Mouse (Mus musculus) telencephalon, adult 2 months (tissue): ENCODE results near the gene Nanos2.

ENCODE experiments used
- DNase-seq: peaks from one replicate; pipeline ENCODE4 v3.0.0-alpha.2; 2011; ENCODE audit warnings: low read depth, low spot score

Nanos2 gene

GRCm38 (mm10) chr7:18987100-18987499, at the start of gene Nanos2:
Gene Nanos2, plus strand, starts transcription at chr7:18987400.
- DNase-seq = no peak

- DNase-seq = no peak
These were observed 44.8 kb upstream of the Nanos2 start for GRCm38 (mm10) chr7:18942376-18942775.

DNA sequence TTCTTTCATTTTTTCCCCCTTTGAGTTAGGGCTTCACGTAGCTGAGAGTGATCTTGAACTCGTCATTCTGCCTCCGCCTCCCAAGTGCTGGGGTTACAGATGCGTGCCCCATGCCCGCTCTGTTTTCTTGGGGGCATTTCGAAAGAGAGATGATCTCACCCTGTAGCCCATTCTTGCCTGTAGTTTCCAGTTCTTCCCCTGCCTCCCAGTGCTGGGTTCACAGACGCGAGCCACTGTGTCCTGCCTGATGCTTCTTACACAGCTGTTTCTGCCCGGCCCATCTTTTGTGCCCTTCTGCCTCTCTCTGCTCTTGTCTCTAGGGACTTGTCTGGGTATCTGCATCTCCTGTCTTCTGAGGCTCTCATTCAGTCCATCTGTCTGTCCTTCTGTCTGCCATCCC, 44.4 kb upstream of the Nanos2 start:
- DNase-seq = no peak

DNA sequence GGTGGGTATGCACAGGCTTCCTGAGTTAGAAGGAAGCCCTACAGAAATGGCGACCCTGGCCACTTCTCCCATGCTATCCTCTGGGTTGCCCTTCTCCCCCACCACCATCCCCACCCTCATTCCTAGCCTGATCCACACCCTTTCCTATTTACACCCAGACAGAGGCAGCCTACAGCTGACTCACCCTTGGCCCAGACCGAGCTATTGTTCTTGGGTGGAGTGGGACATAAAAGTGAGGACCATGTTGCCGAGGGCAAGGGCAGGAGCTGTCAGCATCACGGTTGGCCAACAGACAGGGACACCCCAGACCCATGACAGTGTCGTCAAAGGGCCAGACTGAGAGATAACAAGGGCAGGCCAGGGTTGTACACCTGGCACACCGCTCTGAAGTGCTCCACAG, 39.0 kb upstream of the Nanos2 start:
- no peak for DNase-seq

DNA sequence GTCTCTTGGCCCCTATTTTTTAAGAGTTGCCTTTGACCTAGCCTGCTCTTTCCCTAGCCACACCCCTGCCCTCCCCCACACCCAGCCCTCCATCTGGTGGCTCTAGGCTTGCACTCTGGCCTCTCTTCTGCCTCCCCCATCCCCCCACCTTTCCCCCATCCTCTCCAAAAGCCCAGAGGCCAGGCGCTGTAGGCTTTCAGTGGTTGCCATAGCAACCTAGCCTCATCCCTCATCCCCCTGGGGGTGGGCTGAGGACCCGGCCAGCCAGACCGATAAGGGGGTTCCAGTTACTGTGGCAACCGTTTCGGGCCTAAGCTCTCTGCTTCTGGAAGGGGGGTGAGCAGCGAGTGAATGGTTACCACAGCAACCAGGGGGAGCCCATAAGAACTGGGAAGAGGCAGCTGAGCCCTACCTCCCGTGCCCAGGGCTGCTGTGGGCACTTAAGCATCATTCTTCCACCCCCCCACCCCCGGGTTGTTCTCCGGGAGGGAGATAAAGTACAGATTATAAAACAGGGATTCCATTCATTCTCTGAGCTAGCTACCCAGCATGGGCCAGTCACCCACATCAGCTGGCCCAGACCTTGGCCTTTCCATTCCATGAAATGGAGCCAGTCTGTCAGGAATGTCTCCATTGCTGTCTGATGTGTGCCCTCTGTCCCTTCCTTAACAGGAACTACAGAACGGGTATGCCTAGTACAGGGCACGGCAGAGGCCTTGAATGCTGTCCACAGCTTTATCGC, 37.2 kb upstream of the Nanos2 start:
- peak; percentile 42 for DNase-seq

DNA sequence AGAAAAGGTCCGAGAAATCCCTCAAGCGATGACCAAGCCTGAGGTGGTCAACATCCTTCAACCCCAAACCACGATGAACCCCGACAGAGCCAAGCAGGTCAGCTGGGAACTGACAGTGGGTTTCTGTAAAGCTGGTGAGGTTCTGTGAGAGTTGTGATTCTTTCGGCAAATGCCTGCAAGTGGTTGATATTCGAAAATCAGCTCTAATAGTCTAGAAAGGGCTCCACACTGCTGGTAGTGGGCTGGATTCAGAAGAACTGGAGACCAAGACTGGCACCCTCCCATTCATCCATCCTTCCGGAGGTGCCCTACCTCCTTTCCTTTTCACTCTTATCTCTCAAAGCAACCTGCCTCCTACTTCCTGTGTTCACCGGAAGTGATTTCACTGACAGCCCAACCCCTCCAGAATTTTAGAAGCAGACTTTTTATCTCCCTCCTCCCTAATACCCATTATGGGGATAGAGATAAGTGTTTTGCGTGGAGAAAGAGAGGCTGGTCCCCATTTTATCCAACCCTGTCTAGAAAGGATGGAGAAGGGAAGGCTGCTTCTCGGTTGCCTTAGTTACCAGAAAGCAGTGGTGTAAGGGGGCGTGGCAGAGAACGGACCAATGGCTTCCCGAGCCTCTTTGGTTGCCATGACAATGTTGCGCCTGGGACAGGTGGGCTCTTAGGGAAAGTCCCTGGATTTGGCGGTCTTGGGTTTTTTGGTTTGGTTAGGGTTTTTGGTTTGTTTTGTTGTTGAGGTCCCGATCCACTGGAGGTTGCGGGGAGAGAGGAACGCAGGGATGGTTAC, 36.5 kb upstream of the Nanos2 start:
- DNase-seq = no peak

GRCm38 (mm10) chr7:18951397-18951796, 35.8 kb upstream of the Nanos2 start:
- no peak for DNase-seq

DNA sequence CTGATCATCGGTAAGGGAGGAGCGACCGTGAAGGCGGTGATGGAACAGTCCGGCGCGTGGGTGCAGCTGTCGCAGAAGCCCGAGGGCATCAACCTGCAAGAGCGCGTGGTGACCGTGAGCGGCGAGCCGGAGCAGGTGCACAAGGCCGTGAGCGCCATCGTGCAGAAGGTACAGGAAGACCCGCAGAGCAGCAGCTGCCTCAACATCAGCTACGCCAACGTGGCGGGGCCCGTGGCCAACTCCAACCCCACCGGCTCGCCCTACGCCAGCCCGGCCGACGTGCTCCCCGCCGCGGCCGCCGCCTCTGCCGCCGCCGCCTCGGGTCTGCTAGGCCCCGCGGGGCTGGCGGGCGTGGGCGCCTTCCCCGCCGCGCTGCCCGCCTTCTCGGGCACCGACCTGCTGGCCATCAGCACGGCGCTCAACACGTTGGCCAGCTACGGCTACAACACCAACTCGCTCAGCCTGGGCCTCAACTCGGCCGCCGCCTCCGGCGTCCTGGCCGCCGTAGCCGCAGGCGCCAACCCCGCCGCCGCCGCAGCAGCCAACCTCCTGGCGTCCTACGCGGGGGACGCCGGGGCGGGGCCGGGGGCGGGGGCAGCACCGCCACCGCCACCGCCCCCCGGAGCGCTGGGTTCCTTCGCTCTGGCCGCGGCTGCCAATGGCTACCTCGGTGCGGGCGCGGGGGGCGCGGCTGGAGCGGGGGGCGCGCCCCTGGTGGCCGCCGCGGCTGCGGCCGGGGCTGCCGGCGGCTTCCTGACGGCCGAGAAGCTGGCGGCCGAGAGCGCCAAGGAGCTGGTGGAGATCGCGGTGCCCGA, 29.4 kb upstream of the Nanos2 start:
- DNase-seq = peak; percentile 32

DNA sequence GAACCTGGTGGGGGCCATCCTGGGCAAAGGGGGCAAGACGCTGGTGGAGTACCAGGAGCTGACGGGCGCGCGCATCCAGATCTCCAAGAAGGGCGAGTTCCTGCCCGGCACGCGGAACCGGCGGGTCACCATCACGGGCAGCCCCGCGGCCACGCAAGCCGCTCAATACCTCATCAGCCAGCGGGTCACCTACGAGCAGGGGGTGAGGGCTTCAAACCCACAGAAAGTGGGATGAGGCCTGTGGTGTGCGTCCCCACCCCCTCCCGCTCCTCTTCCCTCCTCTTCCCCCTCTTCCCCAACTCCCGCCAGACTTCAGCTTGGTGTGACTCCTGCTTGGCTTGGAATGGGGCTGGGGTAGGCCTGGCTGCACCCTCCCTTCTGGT, 28.8 kb upstream of the Nanos2 start:
- no peak for DNase-seq

GRCm38 (mm10) chr7:18959446-18959845, 27.8 kb upstream of the Nanos2 start:
- DNase-seq = no peak

DNA sequence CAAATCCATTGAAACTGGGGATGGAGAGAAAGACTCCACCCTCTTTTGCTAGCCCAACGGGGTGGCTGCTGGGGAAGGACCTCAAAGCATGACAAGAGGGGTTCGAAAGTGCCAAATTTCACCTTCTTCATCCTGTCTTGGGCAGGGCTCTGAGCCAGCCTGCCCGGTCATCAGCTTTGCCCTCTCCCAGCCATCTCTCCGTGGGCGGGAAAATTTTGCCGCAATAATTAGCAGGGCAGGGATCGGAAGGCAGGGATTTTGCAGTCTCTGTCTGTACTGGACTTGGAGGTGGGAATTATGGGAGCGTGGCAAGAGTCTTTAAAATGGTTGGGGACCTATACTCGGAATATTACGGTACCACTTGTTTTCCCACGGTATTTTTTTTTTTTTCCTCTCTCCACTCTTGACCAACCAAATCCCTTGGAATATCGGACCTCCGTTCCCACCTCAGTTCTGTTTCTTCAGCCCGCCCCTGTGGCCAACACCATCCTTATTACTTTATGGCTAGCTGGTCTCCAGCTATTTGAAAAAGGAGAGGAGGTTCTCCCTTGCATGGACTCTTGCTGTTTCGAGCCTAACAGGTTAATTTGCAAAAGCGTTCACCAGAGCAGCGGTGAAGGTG, 24.9 kb upstream of the Nanos2 start:
- no peak for DNase-seq

DNA sequence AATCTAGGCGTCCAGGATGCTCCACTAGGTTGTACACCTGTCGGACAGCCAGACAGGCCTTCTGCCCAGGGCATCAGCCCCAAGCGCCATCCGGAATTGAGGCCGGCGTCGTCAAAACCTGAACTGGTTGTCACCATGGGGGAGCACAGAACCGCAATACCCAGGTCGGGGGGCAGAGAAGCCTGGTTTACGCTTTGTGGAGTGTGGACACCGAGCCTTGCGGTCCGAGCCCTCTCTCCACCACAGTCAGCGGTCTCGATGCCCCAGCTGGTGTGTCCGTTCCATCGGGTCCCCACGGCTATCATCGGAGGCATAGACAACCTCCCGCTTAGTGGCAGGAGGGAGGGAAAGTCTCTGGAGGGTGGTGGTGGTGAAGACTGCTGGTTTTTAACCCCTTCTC, 24.4 kb upstream of the Nanos2 start:
- DNase-seq = no peak

DNA sequence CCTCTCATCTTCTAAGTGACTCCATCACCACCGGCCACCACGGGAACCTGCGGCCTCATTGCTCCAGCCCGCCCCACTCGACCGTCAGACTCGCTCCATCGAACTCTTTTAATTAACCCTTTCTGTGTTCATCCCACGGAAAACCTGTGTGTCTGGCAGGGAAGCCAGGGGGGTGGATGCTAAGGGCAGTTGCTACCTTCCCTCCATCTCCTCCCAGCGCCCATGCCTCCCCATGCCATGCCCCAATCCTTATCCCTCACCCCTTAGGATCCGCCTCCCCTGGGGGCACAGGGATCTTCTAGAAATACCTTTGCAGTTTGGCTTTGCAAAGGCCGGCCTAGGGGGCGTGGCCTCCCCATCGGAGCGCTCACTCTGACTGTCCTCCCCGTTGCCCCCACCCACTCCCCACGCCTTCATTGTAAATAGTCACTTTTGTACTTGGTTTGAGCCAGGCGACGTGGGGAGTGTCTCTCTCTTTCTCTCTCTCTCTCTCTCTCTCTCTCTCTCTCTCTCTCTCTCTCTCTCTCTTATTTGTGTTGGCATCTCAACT, 23.8 kb upstream of the Nanos2 start:
- no peak for DNase-seq

DNA sequence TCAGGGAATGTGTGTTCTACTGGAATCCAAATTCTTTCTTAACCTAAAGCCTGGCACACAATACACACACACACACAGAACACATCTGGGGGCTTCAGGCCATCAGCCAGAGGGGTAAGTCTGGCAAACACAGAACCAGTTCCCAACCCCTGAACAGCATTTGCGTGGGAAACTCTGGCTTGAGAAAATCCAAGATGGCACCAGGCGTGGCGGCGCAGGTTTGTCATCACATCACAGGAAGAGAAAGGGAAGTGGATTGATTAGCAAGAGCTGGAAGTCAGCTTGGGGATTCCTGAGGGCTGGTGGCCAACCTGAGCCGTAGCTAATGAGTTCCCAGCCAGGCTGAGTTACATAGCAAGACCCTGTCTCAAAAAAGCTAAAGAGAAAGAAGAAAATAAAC, 21.9 kb upstream of the Nanos2 start:
- no peak for DNase-seq

GRCm38 (mm10) chr7:18967603-18968002, 19.6 kb upstream of the Nanos2 start:
- DNase-seq = no peak

DNA sequence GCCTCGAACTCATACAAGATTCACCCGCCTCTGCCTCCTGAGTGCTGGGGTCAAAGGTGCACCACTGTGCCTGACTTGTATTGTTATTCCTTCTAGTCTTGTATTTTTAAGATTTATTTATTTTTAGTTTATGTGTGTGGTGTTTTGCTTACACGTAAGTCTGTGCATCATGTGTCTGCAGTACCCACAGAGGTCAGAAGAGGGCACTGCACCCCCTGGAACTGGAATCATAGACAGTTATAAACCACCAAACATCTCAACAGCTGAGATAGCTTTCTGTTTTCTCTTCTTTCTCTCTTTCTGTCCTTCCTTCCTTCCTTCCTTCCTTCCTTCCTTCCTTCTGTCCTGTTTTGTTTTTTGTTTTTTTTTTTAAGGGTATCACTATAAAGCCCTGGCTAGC, 16.2 kb upstream of the Nanos2 start:
- no peak for DNase-seq

DNA sequence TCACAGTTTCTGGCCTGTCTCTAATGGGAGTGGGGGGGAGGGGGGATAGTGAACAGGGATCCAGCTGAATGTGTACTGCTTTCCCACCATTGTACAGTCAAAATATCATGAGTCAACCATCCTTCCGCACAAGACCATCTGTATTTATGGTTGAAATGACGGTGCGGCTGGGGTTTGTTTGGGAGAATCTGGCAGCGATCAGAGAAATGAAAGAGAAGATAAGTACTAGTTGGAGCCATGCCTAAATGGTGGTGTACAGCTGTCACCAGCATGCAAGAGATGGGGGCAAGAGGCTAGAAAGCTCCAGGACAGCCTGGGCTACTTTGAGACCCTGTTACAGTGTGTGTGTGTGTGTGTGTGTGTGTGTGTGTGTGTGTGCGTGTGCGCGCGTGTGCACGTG, 8.8 kb upstream of the Nanos2 start:
- DNase-seq = no peak

DNA sequence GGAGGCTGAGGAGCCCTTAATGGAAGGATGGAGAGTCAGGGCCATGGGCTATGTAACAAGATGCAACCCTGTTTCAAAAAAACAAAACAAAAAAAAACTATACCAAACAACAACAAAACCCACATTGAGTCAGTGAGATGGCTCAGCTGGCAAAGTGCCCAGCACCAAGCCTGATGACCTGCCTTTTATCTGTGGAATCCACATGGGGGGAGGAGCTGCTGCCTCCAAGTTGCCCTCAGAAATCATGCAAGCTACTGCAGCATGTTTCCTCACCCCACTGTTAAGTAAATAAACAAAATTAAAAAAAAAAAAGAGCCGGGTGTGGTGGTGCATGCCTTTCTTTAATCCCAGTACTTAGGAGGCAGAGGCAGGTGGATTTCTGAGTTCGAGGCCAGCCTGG, 697 bp upstream of the Nanos2 start:
- no peak for DNase-seq

- no peak for DNase-seq
These were observed 547 bp downstream of the Nanos2 start for GRCm38 (mm10) chr7:18987747-18988146.

GRCm38 (mm10) chr7:18988780-18989179, 1.6 kb downstream of the Nanos2 start:
- no peak for DNase-seq

DNA sequence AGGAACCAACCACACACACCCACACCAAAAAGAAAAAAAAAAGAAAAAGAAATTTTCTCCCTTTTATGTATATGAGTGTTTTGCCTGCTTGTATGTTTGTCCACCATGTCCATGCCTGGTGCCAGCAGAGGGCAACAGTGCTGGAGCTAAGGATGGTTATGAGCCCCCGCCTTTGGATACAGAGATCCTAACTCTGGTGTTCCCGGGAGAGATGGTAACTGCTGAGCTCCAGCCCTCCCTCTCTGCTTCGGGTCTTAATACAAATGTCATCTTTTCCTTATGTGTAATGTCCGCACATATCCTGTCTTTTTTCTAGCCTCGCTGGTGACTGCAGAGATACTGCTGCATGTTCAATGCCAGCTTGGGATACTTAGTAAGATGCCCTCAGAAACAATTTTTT, 2.8 kb downstream of the Nanos2 start:
- no peak for DNase-seq
